Mouse (Mus musculus): ENCODE results near the gene Fcgr4.

Gene Fcgr4

DNA sequence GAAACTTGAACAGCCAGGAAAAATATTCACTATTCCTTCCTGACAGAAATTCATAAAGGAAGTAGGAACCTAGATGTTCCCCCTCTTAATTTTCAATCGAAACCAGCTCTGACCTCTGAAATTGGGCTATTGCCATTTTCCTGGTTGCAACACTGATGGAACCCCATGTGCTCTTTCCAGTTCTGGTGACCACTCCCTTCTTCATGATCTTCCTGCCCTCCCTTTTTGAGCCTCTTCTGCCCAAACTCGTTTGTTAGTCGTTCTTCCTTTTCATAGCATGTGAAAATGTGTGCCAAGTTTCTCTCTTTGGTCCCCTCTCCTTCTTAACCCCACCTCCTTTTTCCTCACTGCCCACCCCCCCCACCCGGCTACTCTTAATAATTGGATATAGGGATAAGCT, 7.0 kb upstream of the Fcgr4 start:
- no peak for ATAC-seq (ENCODE audit: low TSS enrichment)

- ATAC-seq (ENCODE audit: low TSS enrichment): no peak
These were observed 1.9 kb upstream of the Fcgr4 start for GRCm38 (mm10) chr1:171016676-171017356.

- no peak for ATAC-seq (ENCODE audit: low TSS enrichment)
These were observed 1.1 kb upstream of the Fcgr4 start for GRCm38 (mm10) chr1:171017468-171018158.

DNA sequence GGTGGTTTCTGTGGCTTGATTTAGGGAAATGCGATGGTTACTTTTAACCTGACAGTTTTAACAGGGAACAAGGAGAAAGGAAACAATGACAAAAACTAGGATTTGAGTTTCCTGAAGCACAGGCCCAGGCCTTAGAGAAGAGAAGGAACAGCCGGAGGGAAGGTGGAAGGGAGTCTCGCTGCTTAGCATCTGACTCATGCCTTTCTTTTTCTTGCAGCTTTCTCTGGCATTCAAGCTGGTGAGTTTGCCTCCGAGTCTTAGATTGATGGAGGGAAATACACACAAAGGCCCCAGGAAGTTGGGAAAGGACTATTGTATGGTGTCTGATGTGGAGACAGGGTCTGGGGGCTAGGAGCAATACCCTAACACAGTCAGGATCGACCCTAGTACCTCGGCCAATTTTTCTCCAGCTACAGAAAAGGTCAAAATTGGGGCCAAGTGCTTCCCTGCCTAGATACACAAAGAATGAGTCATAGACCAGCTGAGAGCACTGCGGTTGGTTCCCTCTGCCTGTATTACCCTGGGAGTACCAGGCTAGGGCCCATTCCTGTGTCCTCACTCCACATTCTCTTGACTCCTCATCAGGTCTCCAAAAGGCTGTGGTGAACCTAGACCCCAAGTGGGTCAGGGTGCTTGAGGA, 711 bp downstream of the Fcgr4 start:
- ATAC-seq (ENCODE audit: low TSS enrichment): peak; percentile 50; the same call in 1 of the 2 replicates

GRCm38 (mm10) chr1:171031752-171032151, 13.0 kb downstream of the Fcgr4 start:
- no peak for ATAC-seq (ENCODE audit: low TSS enrichment)

- ATAC-seq (ENCODE audit: low TSS enrichment): no peak
These were observed 14.0 kb downstream of the Fcgr4 start for GRCm38 (mm10) chr1:171032691-171033090.

- peak; percentile 32; the same call in 1 of the 2 replicates for ATAC-seq (ENCODE audit: low TSS enrichment)
These were observed 14.5 kb downstream of the Fcgr4 start for GRCm38 (mm10) chr1:171033196-171033595.

DNA sequence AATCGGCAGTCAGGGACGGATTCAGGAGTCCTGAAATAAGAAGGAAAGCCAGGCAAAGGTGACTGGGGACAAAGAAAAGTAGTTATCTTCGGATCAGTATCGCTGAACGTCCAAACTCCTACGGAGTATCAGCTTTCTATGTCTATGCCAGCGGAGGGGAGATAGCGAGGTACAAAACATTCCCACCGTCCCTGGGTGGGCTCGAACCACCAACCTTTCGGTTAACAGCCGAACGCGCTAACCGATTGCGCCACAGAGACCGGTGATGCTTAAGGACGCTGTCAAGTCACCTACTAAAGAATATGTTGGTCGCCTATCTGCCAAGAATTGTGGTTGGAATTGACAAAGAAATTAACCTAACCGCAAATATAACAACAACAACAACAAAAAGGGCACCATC, 15.0 kb downstream of the Fcgr4 start:
- ATAC-seq (ENCODE audit: low TSS enrichment): peak; percentile 50; the same call in 1 of the 2 replicates

- no peak for ATAC-seq (ENCODE audit: low TSS enrichment)
These were observed 15.5 kb downstream of the Fcgr4 start for GRCm38 (mm10) chr1:171034201-171034600.

GRCm38 (mm10) chr1:171035611-171036010, 16.9 kb downstream of the Fcgr4 start:
- ATAC-seq (ENCODE audit: low TSS enrichment): no peak

DNA sequence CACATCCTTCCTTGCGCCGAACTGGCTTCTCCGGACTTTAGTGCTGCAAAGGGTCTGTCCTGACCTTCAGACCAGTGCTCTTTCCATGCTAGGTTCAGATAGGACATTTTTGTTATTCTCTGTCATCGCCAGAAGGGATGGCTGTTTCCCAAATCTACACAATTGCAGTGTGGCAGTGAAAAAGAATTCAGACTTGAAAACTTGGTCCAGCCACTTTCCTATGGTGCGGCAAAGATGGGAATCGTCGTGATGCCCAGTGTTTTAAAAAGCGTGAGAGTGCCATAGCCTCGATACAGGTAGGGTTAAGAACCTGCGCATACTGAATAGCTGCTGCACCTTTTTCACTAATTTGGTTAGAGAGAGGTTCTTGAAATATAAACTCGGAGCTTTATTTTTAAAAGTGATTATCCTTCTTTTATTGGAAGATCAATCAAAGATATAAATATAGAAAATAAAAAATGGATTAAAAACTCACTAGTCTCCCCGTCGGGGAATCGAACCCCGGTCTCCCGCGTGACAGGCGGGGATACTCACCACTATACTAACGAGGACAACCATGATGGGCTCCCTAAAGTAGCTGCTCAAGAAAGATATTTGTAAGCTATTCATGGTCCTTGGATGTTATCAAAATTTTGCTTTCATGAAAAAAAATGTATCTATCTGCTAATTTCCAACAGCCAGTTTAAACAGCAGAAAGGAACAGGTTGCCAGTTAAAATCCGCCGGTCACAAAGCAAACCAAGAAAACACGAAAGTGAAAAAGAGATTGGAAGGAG, 18.0 kb downstream of the Fcgr4 start:
- ATAC-seq (ENCODE audit: low TSS enrichment): no peak

DNA sequence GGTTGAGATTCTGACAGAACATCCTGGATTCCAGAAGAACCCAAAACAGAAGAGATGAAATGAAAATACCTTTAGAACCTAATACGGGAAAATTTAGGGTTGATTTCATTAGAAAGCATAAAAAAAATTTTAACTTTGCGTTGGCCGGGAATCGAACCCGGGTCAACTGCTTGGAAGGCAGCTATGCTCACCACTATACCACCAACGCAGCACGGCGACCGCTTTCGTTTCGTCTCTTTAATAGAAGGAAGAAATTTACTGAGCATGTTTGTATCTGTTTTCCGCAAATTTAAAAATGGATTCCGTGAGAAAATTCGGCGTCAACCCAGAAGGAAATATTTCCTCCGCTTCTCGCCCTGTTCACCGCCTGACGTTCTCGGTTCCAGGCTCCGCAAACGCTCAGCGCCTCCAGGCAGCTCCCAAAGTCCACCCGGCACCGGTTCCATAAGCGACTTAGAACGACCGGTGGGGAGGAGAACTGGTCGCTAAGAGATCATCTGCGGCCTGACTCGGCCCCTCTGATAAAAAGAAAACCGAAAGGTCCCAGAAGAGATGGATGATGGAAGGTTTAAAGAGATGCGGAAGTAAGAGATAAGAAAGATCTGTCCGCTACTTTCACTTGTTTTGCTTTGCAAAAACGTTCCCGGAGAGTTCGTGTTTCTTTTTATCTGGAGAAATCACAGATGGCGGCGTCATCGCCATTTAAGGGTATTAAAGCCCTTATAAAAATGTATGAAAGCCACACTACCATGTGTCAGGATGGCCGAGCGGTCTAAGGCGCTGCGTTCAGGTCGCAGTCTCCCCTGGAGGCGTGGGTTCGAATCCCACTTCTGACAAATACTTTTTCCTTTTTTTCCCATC, 19.4 kb downstream of the Fcgr4 start:
- peak; percentile 56 for ATAC-seq (ENCODE audit: low TSS enrichment)

GRCm38 (mm10) chr1:171039135-171039534, 20.4 kb downstream of the Fcgr4 start:
- ATAC-seq (ENCODE audit: low TSS enrichment): no peak

DNA sequence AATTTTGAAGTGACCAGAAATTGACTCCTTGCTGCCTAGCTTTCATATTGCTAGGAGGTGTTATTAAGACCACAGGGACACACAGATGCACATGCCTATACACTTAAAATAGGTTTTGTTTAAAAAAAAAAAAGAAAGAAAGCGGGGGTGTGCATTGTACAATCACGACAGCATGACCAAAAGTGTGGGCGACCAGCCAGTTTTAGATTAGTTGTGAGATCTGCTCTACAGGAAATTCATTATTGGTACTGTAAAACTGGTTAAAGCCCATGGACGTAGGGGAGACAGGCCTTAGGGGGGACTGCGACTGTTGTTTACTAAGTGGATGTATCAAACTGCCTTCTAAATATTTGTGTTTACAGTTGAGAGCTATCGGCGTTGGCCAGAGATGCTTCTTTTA, 21.2 kb downstream of the Fcgr4 start:
- ATAC-seq (ENCODE audit: low TSS enrichment): no peak

- no peak for ATAC-seq (ENCODE audit: low TSS enrichment)
These were observed 25.0 kb downstream of the Fcgr4 start for GRCm38 (mm10) chr1:171043594-171044153.

DNA sequence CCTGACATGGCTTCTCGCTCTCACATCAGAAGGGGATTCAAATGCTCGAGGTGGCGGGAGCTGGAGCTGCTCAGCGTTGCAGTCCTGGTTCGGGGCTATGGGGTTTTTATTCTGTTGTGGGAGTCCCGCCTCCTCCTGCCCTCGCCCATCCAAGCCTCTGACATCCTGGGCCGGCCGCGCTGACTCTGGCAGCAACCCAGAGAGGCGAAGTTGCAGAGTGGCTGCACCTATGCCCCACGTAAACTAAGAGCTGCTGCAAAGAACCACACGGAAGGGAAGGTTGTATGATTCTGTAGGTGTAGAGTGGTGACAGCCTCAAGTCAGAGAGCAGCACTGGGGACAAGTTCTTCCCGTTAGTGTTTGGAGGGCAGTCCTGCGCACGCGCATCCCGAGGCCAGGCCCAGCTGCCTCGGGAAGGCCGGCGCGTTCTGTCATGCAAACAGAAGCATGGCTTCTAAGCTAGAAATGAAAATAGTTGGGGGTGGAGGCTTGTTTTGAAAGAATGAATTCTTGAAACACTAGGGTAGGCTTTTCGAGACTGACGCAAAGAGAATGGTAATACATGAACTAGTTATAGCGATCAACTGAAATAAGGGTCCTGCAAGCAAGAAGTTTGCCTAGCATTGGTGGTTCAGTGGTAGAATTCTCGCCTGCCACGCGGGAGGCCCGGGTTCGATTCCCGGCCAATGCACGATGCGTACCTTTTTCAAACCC, 25.8 kb downstream of the Fcgr4 start:
- peak; percentile 98 for ATAC-seq (ENCODE audit: low TSS enrichment)

DNA sequence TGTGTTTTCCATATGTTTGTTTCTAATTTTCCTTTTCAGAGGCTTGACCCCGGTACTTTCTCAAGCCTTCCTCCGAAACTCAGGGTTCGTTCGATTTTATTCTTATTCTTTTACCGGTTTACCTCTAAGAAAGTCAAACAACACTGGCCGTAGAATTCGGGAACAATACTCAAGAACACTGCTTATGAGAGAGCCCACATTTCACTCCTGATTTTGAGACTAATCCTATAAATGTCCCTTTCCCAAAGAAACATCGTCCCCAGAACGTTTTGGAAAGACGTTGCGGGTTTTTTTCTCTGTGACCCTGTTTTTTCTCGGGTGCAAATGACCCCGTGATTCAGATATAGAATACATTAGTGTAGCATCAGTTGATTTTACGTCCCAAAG, 26.4 kb downstream of the Fcgr4 start:
- peak; percentile 13; the same call in 1 of the 2 replicates for ATAC-seq (ENCODE audit: low TSS enrichment)

DNA sequence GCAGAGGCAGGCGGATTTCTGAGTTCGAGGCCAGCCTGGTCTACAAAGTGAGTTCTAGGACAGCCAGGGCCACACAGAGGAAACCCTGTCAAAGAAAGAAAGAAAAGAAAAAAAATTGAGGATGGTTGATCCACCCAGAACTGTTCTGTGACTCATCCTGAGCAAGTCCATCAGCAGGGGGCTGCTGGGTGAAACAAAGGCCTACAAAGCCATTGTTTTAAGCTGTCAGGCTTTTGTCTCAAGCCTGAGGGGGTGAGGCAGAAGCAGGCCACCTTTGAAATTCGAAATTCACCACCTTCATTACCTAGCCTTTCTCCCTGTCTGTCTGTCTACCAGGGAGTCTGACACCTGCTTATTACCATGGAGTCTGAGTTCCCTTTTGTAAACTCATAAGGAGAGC, 27.8 kb downstream of the Fcgr4 start:
- no peak for ATAC-seq (ENCODE audit: low TSS enrichment)

DNA sequence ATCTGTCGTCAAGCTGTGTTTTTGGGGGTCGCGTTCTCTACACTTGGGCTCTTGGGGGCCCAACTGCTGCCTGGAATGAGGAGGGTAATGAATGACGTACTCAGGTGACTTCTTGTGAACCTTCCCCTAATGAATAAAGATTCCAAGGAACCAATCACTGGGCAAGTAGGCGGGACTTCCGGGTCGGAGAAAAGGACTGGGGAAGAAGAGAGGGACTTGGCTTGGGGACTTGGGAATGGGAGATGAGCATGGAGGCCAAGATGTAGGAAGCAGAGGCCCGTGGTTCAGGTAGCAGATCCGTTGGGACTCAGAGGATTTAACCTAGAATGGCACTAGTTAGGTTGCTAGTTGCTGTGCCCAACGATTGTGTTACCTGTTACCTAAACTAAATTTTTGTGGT, 30.5 kb downstream of the Fcgr4 start:
- ATAC-seq (ENCODE audit: low TSS enrichment): no peak

- ATAC-seq (ENCODE audit: low TSS enrichment): no peak
These were observed 32.1 kb downstream of the Fcgr4 start for GRCm38 (mm10) chr1:171050774-171051173.

All from frontal cortex, adult (tissue).